Mouse (Mus musculus) neural tube, embryonic 10.5 days (tissue): ENCODE measurements around the gene Supt6.
"Not testable (repeated sequence)": the region's sequence is repeated elsewhere in the genome, so short reads cannot be mapped to it uniquely, and the experiment has no call there.

ENCODE experiments used
- DNase-seq: peaks from one replicate; pipeline ENCODE4 v3.0.0-alpha.2; 2017; ENCODE audit warnings: low spot score; ENCODE audit errors: extremely low spot score

Gene Supt6

DNA sequence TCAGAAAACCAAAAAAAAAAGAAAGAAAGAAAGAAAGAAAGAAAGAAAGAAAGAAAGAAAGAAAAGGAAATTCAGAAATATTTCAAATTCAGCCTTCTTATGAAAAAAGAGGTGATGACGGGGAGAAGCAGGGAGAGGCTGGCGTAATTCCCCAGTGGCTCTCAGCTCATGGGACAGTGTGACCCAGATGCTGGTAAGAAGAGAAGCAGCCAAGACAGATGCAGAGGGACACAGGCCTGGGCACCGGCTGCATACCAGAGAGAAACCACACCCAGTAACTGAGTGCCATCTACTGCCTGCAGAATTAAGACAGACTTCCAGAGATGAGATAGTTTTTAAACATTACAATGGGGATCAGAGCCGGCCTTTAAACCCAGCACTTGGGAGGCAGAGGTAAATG is 22.2 kb downstream of the Supt6 start:
- DNase-seq, result no peak

DNA sequence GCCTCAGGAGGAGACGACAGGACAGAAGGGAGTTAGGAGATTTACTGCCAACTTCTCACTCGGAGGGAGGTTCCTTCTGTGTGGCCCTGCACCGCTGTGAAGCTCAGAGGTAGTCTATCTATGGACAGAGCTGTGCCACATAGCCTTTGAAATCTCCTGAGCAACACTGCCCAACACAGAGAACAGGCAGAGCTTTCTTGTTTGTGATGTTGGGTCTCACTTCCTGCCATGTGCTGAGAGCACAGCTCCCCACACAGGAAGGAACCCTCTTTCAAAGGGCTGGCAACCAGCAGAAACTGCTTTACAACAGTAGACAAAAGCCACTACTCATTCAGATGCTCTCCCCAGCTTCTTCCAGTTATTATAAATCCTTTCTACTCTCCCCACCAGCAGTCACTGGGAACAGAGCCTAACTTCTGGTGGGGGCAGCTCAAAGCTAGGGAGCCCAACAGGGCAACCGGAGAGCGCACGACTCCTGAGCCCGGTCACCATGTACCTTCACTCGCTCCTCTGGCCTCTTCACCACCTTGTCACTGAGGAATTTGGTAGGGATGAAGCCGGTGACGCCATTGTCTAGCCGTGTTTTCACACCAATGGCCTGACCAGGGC is 30.0 kb downstream of the Supt6 start:
- DNase-seq, result no peak

DNA sequence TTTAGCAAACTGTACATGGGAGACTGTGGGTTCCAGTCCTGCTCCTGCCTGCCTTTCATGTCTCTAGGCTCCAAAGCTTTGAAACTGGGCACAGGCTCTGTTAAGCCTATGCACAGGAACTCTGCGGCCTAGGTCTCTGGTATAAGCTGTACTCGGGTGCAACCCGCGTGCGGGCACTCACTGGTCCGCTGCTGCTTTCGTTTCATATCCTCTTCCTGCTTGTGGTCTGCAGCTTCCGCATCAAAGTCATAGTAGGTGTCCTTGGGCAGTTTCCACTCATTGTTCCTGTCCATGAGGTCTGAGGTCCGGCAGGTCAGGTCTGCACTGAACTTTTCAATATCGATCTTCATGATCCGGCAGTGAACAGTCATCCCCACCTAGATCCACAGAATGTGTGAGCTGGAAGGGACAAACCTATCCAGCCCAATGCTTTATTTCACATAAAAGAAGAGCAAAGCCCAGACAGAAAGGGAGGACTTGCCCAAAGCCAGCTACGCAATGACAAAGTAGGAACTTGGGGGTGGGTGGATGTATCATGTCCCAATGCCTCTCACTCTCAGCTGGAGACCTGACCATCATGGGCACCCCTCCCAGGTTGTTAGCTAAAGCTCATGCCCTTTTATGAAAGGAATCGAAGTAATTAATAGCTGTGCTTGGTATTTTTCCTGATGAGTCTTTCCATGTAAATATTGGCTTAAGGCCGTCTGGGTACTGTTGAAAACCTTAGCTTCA is 32.5 kb downstream of the Supt6 start:
- no peak for DNase-seq

DNA sequence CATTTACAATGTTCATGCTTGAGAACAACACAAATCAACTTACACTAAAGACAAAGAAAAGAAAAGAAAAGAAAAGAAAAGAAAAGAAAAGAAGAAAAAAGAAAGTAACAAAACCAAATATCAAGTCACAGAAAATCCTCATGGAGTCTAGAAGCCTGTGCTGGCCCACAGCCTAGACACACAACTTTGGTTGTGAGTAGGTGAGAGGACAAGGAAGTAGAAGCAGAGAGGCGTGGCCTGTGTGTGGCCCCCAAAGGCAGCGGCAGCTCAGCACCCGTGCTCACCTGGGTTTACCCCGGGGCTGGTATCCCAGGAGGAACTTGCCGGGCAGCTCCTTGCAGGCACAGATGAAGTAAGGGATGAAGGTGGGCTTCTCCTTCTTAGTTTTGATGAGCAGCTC is 34.3 kb downstream of the Supt6 start:
- DNase-seq, result no peak

DNA sequence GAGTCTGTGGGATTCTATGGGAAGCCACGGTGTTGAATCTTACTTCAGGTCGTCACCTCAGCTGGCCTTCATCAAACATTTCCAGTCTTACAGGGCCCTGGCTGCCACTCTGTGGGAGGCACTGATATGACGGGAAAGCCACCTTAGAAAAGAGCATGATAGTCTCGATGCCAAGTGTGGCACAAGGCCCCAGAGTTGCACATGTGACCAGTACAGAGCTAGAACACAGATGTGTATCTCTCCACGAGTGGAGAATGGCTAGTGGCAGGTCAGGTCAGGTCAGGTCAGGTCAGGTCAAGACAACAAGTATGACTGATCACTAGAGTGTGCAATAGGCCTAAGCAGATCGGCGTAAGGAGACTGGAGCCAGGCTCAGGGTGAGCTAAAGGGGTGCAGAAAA is 35.2 kb downstream of the Supt6 start:
- DNase-seq, result no peak

DNA sequence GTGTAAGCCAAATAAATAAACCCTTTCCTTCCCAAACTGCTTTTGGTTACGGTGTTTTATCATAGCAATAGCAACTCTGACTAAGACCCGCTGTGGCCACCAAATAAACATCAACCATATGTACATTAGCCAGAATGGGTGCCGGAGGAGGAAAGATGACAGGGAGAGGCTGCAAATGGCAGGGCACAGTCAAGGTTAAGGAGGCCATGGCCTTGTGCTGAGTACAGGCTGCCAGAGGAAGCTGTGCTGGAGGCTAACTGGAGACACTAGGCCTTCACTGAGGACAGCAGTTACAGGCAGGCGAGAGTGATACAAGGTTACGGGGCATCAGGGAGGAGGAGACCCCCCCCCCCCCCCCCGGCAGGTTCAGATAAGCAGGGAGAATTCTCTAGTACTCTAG is 35.9 kb downstream of the Supt6 start:
- no peak for DNase-seq

DNA sequence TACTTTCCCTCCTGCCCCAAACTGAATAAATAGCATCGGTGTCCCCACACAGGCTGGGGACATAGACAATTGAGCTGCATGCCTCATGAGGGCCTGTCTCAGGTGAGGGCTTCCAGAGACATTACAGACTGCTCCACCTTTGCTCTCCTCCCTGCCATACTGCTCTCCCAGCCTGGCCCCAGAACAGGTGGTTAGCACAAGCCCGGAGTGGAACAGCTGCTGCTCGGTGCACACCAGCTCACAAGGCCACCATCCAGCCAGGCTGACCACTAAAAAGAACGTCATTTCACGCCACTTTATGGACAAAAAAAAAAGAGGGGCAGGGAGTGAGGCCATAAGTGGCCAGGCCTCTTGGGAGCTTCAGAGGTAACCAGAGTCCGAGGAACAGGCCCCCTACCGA is 38.6 kb downstream of the Supt6 start:
- DNase-seq, result no peak

DNA sequence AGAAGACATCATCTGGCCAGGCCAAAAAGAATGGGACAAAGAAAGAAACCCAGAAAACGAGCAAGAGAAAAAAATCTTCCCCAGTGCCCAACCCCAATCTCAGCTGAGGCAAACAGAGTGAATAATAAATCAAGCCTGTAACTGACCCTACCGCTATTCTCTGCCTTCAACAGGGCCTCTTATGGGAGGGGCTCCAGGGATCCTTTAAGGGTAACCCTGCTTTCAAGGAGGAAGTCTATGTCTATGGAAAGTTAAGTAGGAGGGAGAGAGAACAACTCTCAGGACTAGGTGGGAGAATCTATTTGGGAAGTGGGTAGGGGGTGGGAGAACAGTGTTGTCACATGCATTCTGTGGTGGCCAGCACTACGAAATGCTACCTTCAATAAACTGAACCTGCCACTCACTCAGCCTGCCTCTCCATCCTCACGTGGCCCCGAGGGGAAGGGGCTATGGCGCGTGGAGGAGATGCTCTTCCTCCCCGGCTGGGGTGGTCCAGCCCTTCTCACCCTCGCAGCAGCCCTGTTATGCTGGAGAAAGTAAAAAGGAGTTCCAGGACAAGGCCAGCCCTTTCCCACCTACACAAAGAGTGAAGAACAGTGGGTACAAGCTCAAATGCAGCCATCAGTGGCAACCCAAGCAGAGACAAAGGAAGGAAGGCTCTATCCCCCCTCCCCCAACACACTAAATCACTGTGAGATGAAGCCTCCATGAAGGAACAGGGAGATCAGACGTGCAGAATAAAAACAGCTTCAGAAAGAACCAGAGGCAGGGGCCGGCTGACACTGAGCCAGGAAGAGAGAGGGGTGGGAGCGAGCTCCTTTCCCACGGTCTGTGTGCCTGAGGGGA is 40.2 kb downstream of the Supt6 start:
- peak; percentile 48 for DNase-seq

DNA sequence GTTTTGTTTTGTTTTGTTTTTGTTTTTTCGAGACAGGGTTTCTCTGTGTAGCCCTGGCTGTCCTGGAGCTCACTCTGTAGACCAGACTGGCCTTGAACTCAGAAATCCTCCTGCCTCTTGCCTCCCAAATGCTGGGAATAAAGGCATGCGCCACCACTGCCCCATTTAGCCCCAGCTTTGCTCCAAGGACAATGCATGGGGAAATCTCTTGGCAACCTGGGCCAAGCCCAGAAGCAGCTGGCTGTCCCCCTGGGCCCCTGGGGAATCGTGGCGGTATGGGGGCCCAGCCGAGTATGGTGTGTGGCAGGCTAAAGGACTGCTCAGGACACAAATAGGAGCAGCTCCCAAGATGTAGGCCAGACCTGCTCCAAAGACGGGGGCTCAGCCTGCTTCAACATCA is 41.5 kb downstream of the Supt6 start:
- no peak for DNase-seq

DNA sequence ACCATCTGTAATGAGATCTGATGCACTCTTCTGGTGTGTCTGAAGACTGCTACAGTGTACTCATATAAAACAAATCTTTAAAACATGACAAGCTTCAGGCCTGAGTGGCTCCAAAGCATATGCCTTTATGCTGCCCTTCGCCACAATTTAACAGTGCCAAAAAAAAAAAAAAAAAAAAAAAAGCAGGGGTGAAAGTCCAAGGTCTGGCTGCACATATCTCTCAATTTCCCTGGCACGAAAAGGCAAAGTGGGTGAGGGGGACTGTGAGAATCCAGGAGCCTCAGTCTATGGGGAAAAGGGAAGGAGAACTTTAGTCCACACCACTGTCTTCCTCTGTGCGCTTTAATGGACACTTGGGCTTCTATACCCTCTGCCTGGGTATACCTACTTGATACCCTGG is 43.4 kb downstream of the Supt6 start:
- DNase-seq, result no peak

DNA sequence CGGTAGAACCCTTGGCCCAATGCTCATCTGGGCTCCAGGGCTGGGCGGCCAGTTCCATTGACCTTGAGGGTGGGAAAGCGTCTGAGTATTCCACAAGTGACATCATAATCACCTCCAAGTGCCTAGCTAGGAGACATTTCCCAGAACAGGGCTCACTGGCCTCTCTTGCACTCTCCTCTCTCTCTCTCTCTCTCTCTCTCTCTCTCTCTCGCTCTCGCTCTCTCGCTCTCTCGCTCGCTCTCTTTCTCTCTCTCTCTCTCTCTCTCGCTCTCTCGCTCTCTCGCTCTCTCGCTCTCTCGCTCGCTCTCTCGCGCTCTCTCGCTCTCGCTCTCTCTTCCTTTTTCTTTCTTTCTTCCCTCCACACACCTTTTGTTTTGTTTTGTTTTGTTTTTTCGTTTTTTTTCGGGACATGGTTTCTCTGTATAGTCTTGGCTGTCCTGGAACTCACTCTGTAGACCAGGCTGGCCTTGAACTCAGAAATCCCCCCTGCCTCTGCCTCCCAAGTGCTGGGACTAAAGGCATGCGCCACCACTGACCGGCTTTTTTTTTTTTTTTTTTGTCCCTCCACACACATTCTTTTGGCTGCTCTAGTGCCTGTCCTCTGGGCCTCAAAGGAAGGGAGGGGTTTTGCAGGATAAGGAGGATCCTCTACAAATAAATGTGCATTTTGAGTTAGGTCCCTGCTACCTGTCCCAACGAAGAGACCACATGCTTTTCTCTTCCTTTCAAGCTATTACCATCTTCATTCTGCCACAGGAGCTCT is 50.5 kb downstream of the Supt6 start:
- DNase-seq, result no peak

DNA sequence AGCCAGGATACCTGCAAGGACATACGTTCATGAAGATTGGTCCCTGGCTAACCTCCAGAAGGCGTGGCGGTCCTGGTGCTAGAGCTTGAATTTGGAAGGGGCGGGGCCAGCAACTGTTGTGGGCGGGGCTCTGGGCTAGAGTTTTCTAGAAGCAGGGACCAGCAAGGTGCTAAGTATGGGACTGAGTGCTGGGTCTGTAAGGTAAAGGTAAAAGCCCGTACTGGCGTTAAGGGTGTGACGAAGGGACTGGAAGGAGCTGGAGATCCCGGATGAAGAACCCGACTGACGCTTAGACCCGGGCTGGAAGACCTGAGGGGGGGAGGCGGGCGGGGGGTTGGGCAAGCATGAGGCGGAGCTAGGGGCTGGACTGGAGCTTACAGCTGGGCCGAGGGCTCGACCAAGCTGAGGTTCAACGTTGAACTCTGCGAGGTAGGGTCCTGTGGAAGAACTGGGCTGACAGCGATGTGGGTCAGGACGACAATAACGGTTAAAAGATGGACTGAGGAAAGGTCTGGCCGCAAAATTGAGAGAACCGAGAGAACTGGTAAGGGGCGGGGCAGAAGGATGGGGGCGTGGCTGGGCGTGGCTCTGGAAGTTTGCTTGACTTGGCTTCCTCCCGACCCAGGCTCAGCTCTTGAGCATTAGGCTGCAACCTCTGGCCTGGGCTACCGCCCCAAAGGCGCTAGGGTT is 51.2 kb downstream of the Supt6 start:
- peak; percentile 78 for DNase-seq

DNA sequence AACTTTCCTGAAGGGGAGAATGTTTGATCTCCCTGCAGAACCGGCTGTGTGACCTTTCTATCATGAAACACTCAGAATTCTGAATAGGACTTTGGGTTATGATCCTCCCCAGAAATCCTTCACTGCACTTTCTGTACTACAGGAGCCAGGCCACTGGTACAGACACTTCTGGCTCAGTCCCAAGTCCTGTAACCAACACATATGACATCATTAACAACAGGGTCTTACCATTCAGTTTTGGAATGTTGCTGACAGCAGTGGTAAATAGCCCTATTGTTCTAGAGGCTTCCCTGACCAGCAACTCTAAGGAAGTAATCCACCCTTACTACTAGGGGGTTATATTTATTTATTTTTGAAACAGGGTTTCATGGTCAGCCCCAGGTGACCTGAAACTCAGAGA is 52.7 kb downstream of the Supt6 start, which contains the start of gene Proca1:
TSS of gene Proca1 (plus strand) at position 280 of the 400 bp plus-strand sequence.
- no peak for DNase-seq

DNA sequence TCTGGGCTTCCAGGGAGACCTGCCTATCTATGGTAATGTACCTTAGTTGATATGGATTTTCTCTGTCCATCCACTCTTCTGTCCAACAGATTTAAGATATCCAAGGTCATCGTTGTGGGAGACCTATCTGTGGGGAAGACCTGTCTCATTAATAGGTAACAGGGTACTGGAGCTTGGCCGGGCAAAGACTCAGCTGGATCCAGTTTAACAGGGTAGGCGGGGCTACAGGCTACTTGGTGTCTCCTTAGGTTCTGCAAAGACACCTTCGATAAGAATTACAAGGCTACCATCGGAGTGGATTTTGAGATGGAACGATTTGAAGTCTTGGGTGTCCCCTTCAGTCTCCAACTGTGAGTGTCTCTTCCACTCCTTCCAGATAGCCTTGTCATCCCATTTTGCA is 55.7 kb downstream of the Supt6 start:
- DNase-seq, result no peak

DNA sequence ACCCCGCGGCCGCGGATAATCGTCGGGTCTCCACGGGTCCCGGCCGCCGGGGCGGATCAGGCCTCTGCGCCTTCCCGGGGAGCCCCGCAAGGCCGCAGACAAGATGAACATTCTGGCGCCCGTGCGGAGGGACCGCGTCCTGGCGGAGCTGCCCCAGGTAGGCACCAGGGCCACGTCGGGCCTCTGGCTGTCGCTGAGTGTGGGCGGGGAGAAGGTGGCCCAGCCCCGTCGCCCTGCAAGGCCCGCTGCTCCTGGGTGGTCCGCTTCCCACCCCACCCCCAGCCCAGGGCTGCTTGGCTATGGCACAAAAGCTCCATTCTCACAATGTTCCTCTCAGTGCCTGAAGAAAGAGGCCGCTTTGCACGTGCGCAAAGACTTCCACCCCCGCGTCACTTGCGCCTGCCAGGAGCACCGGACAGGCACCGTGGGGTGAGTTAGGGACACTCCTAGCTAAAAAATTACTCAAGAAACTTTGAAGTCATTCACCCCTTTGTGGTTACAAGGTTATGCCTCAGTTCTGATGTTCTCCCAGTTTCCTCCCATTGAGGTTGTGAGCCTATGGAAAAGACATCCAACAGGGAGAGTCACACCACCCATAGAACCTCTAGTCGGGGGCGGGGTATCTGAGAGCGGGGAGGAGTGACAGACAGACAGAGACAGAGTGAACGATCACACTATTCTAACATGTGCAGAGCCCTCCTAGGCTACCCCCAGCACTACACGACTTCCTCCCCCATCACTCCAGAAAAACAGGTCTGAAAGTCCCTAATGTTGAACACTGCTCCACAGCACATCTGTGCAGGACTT is 56.4 kb downstream of the Supt6 start:
- peak; percentile 94 for DNase-seq

DNA sequence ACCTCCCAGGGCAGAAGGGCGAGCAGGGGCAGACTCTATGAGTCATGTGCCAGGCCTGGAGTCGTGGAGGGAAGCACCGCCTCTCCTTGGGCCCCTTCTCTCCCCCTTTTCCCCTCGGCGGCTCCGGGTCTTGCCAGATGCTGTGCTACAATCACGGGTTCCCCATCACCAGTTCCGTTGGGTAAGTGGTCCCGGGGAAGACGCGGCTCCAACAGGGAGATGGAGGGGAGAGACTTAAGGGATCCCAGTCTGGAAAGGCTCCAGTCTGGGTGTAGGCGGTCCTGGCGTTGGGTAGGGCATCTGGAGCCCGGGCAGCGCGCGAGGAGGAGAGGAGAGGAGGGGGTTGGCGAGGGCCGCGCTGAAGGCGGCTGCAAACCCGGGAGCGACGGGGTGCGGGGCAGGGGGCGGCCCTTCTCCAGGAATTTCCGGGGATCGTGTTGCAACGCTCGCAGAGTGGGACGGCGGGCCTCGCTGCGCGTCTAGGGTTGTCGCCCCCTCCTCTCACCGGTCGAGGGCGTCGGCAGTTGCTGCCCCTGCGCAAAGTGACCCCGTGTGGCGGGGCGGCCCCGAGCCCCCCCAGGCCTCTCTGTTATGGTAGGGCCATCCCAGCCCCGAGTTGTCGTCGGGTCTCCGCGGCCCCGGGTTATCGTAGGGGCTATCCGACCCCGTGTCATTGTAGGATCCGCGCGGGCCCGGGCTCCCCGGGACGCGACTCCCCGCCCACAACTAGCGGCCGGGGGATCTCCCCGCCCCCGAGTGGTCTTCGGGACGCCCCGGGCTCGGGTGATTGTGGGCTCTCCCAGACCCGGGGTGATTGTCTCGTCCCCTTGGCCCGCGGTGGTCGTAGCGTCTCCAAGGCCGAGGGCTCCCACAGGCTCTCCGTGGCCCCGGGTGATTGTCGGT is 57.2 kb downstream of the Supt6 start, which contains the start of gene Rab34:
TSS of gene Rab34 (plus strand) at position 100 of the 903 bp plus-strand sequence.
- DNase-seq, result peak; percentile 88

DNA sequence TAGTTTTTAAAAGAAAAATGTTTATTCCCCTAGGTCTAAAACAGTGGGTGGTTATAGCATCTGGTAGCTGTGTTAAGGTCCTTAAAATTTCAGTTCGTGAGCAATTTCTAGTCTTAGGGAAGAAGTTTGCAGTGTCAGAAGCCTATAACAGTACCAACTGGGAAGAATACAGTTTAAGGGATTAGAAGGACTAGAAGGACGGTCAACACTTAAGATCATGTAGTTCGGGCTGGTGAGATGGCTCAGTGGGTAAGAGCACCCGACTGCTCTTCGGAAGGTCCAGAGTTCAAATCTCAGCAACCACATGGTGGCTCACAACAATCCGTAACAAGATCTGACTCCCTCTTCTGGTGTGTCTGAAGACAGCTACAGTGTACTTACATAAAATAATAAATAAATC is 61.1 kb downstream of the Supt6 start:
- DNase-seq, result not testable (repeated sequence)

DNA sequence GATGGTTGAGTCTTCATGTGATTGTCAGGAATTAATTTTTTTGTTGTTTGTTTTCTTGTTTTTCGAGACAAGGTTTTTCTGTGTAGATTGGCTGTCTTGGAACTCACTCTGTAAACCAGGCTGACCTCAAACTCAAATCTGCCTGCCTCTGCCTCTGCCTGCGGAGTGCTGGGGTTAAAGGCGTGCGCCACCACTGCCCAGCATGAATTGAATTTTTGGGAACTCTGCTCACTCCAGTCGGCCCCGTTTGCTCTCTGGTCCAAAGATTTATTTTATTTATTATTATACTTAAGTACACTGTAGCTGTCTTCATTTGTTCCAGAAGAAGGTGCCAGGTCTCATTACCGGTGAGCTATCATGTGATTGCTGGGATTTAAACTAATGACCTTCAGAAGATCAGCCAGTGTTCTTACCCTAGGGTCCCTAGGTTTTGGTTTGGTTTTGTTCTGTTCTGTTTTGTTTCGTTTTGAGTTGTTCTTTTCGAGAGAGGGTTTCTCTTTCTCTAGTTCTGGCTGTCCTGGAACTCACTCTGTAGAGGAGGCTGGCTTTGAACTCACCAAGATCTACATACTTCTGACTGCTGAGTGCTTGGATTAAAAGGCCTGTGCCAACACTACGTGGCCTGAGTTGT is 61.8 kb downstream of the Supt6 start:
- DNase-seq, result no peak
